Mouse (Mus musculus) intestine, embryonic 14.5 days (tissue): Measurements from ENCODE around the gene Atp5g3. TPM values are rescaled to one million over a fixed set of nuclear protein-coding genes. Genes with fewer than 3 reads are reported as not detected.

Source experiments
- ATAC-seq: fragments of 200-750 bp; cut with Nextera tagmentation; replicated peaks from 2 replicates; pipeline ENCODE4 v1.8.0; 2017; ENCODE audit warnings: low read depth, moderate number of reproducible peaks, moderate TSS enrichment, moderate library complexity; ENCODE audit not compliant: low FRiP score, low TSS enrichment
- DNase-seq: peaks from one replicate; pipeline ENCODE4 v3.0.0-alpha.2; 2018; ENCODE audit warnings: low spot score
- H3K27ac ChIP-seq: fragments of 300-500 bp; sonication (generic); 2 replicates; pipeline ENCODE4 v1.5.1; 2014; ENCODE audit warnings: low read depth, mild to moderate bottlenecking, control low read depth
- H3K27me3 ChIP-seq: fragments of 300-500 bp; sonication (generic); replicated peaks from 2 replicates; pipeline ENCODE4 v1.6.1; 2014; ENCODE audit warnings: low read length, control low read depth; ENCODE audit not compliant: control insufficient read depth, insufficient read depth
- H3K36me3 ChIP-seq: fragments of 300-500 bp; sonication (generic); 2 replicates; pipeline ENCODE4 v1.6.1; 2014; ENCODE audit warnings: low read length, control low read depth; ENCODE audit not compliant: control insufficient read depth, insufficient read depth
- H3K4me1 ChIP-seq: fragments of 300-500 bp; sonication (generic); replicated peaks from 2 replicates; pipeline ENCODE4 v1.6.1; 2014; ENCODE audit warnings: low read length, control low read depth, mixed read lengths; ENCODE audit not compliant: control insufficient read depth, insufficient read depth
- H3K4me2 ChIP-seq: fragments of 300-500 bp; sonication (generic); 2 replicates; pipeline ENCODE4 v1.6.1; 2014; ENCODE audit warnings: low read length
- H3K4me3 ChIP-seq: fragments of 300-500 bp; sonication (generic); 2 replicates; pipeline ENCODE4 v1.5.1; 2014; ENCODE audit warnings: low read depth, low read length, control low read depth, mixed read lengths
- H3K9ac ChIP-seq: fragments of 300-500 bp; sonication (generic); 2 replicates; pipeline ENCODE4 v1.6.1; 2014; ENCODE audit warnings: mild to moderate bottlenecking, low read length
- H3K9me3 ChIP-seq: fragments of 300-500 bp; sonication (generic); 2 replicates; pipeline ENCODE4 v1.6.1; 2016; ENCODE audit warnings: low read length, control low read depth; ENCODE audit not compliant: control insufficient read depth
- WGBS: fragments of 180-500 bp; shearing (Covaris S2); extraction: QIAGEN DNeasy Blood & Tissue Kit; methylation state at CpG from one replicate; pipeline ENCODE4 v1.1.7; 2014; 5-methylcytosine and 5-hydroxymethylcytosine counted together
- polyA plus RNA-seq: library from polyadenylated mRNA; unstranded; fragments of >200 nt; fragmentation: Nextera tagmentation; extraction: Ambion mirVana; gene quantifications from 2 replicates; pipeline ENCODE4 v1.2.1, GENCODE M21; 2014

Atp5g3 gene
- 1,271 and 1,485 TPM in 2 replicates for polyA plus RNA-seq

DNA sequence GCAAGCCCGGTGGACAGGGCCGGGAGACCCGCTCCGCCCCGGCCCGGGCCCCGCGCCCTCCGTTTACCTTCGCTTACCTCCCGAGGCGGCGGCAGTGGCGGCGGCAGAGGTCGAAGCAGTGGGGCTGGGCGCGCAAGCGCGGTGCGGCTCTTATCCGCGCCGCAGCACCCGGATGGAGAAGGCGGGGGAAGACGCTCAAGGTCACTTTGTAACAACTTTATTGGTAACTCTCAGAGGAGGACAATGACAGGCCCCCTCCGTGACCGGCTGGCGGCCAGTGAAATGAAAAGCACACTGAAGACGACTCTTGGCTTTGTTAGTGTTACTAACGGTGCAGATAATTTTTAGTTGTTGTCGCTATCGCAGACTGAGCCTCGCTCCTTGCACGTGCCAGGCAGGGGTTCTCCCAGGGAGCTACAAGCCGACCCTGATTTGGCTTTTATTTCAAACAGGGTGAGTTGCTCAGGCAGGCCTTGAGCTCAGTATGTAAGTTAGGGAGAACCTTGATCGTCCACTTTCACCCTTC lies at the start of gene Atp5g3:
Gene Atp5g3, minus strand, starts transcription at position 152 of the 526 bp plus-strand sequence.
- DNase-seq (peak; percentile 91), ATAC-seq (peak; percentile 92)
- under 1% methylated on average over 38 of the region's 38 CpGs for WGBS
- peak within 1 kb of the TSS; percentile 82 for H3K4me2 ChIP-seq
- H3K9ac ChIP-seq: peak within 1 kb of the TSS; percentile 97
- peaks cover 7% of the 10 kb centered on the region for H3K4me1 ChIP-seq
- H3K36me3 ChIP-seq: peaks cover 36% of the 10 kb centered on the region
- H3K27me3 ChIP-seq: no peaks in the 10 kb centered on the region
- H3K9me3 ChIP-seq: no peaks in the 10 kb centered on the region
- H3K4me3 ChIP-seq: peak within 1 kb of the TSS; percentile 78
- peak within 1 kb of the TSS; percentile 82 for H3K27ac ChIP-seq

DNA sequence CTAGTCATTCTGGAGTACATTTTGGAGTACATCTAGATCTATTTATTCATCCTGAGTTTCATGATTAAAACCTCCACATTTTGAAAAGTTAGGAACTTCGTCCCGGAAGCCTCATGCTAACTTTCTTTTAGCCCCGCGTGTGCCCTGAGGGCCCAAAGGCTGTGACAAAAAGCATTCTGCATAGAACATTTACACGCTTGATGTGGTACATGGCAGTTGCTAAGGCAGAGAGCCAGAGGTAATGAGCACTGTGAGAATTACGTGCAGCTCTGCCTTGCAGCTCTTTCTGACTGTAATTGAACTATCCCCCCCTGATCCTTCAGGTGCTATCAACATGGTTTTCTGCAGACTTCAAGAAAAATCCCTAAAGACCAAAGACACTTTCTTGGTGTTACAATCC lies 47.2 kb upstream of the Atp5g3 start:
- Histone ChIP-seq H3K27ac (no peak overlapping the region), H3K4me1 (no peaks in the 10 kb centered on the region), H3K9ac (no peak overlapping the region), H3K4me3 (no peak overlapping the region), H3K4me2 (no peak overlapping the region), H3K36me3 (no peaks in the 10 kb centered on the region), H3K9me3 (no peaks in the 10 kb centered on the region), H3K27me3 (no peaks in the 10 kb centered on the region)
- no peak for DNase-seq
- ATAC-seq: no peak
- 93% methylated on average over 6 of the region's 6 CpGs for WGBS

DNA sequence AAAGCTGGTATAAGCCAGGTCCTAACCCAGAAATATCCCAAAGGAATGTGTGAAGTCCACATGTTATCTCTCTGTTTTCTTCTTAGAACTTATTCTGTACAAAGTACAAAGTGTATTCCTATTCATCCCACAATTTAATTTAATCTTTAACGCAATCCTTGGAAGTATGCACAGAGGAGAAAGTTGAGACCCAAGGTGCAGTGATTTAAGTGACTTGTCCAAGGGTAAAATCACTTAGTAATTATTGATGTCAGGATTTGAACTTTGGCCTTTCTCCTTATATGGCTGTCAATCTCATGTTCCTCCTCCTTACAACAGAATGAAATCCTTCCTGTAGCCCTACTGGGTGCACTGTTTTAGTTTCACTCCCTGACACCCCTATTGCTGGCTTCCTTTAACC lies 42.5 kb upstream of the Atp5g3 start:
- Histone ChIP-seq H3K4me1 (no peaks in the 10 kb centered on the region), H3K36me3 (no peaks in the 10 kb centered on the region), H3K27me3 (no peaks in the 10 kb centered on the region), H3K27ac (no peak overlapping the region), H3K4me2 (no peak overlapping the region), H3K9ac (no peak overlapping the region), H3K4me3 (no peak overlapping the region), H3K9me3 (no peaks in the 10 kb centered on the region)
- no peak for ATAC-seq
- no peak for DNase-seq
- whole genome bisulfite sequencing: 91% methylated on average over 1 of the region's 1 CpGs

DNA sequence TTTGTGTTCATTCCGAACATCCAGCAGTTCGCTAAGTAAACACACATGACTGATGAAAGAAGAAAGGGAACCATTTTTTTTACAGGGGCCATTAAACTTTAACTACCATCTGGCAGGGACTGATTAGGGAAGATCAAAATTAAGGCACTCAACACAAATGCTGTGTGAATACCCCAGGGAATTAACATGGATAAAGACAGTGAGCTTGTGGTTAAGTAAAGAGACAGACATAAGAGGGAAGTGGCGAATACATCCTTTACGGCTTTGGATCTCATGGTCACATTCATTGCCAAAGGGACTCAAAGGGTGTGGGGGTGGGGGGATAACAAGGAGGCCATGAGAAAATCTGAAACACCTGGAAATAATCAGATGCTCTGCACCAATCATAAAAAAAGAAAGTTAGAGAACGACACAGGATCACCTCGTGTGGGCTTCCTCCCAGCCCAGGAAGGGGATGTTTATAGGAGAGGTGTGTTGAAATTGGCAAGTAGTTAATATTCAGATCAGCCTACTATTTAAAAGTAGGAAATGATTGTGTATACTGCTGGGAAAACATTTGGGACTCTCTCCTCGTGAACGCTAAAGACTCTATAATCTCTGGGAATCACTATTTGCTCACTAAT lies 41.6 kb upstream of the Atp5g3 start:
- no peak for ATAC-seq
- no peak overlapping the region for H3K27ac ChIP-seq

DNA sequence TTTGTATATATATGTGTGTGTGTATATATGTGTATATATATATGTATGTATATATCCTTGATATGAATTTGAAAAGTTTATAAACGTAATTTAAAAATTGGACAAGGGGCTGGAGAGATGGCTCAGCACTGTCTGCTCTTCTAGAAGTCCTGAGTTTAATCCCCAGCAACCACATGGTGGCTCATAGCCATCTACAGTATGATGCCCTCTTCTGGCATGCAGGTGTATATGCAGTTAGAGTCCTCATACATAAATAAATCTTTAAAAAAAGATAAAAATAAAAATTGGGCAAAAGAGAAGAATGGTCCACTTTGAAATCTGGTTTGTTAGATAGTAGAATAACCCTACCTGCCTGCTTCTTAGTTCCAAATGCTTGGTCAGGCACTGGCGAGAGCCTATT lies 36.2 kb upstream of the Atp5g3 start:
- no peaks in the 10 kb centered on the region for H3K27me3 ChIP-seq
- H3K9ac ChIP-seq: no peak overlapping the region
- ATAC-seq: no peak
- 91% methylated on average over 2 of the region's 2 CpGs for WGBS
- H3K4me3 ChIP-seq: no peak overlapping the region
- no peak overlapping the region for H3K27ac ChIP-seq
- no peaks in the 10 kb centered on the region for H3K9me3 ChIP-seq
- no peak overlapping the region for H3K4me2 ChIP-seq
- DNase-seq: no peak
- no peaks in the 10 kb centered on the region for H3K4me1 ChIP-seq
- no peaks in the 10 kb centered on the region for H3K36me3 ChIP-seq

More for the DNA sequence above, 41.6 kb upstream of the Atp5g3 start:
- no peak overlapping the region for H3K9ac ChIP-seq
- no peaks in the 10 kb centered on the region for H3K9me3 ChIP-seq
- DNase-seq: no peak
- no peak overlapping the region for H3K4me3 ChIP-seq
- no peaks in the 10 kb centered on the region for H3K36me3 ChIP-seq
- H3K4me2 ChIP-seq: no peak overlapping the region
- H3K4me1 ChIP-seq: no peaks in the 10 kb centered on the region
- WGBS: 42% methylated on average over 8 of the region's 8 CpGs
- H3K27me3 ChIP-seq: no peaks in the 10 kb centered on the region

DNA sequence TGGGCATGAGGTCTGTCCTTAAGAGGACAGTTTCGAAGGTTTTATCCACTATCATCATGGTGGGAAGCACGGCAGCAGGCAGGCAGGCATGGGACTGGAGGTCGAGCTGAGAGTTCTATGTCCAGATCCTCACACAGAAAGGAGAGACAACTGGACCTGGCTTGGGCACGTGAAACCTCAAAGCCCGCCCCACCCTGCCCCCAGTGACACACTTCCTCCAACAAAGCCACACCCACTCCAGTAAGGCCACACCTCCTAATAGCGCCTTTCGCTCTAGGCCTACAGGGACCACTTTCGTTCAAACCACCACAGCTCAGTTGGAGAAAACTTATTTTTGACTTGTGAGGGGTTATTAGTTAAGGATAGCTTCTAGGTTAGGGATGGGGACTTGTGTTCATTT lies 32.6 kb upstream of the Atp5g3 start:
- no peaks in the 10 kb centered on the region for H3K36me3 ChIP-seq
- ATAC-seq: no peak
- H3K4me2 ChIP-seq: no peak overlapping the region
- no peaks in the 10 kb centered on the region for H3K4me1 ChIP-seq
- no peaks in the 10 kb centered on the region for H3K27me3 ChIP-seq
- no peak overlapping the region for H3K9ac ChIP-seq
- H3K9me3 ChIP-seq: no peaks in the 10 kb centered on the region
- DNase-seq: no peak
- no peak overlapping the region for H3K4me3 ChIP-seq
- 87% methylated on average over 8 of the region's 8 CpGs for WGBS
- H3K27ac ChIP-seq: no peak overlapping the region

DNA sequence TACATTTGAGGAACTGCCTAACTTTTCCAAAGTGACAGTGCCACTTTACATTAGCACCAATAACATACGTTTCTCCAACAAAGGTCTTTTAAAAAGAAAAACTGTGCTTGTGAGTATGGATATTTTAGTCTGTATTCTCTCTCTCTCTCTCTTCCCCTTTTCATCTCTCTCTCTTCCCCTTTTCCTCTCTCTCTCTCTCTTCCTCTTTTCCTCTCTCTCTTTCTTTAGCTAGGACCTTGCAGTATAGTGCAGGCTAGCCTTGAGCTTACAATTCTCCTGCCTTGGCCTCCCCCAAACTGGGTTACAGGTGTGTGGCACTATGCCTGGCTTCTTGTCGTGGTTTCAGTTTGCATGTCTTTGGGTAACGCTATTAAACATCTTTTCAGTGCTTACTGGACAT lies 31.7 kb upstream of the Atp5g3 start:
- WGBS: 62% methylated on average over 3 of the region's 3 CpGs
- DNase-seq (no peak), ATAC-seq (no peak)
- H3K36me3 ChIP-seq: no peaks in the 10 kb centered on the region
- no peak overlapping the region for H3K4me2 ChIP-seq
- H3K4me3 ChIP-seq: no peak overlapping the region
- H3K27ac ChIP-seq: no peak overlapping the region
- no peaks in the 10 kb centered on the region for H3K4me1 ChIP-seq
- H3K9me3 ChIP-seq: no peaks in the 10 kb centered on the region
- no peak overlapping the region for H3K9ac ChIP-seq
- H3K27me3 ChIP-seq: no peaks in the 10 kb centered on the region

DNA sequence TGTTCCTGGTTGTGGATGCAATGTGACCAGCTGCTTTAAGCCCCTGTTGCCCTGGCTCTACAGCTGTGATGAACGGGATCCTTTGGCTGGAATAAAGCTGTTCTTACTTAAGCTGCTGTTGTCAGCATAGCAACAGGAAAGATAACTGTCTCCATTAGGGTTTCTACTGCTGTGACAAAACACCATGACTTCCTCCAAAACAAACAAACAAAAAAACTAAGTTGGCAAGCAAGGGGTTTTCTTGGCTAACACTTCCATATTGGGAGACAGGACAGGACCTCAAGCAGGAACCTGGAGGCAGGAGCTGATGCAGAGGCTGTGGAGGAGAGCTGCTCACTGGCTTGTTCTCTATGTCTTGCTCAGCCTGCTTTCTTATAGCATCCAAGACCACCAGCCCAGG lies 30.2 kb upstream of the Atp5g3 start:
- H3K4me2 ChIP-seq: no peak overlapping the region
- ATAC-seq (no peak), DNase-seq (no peak)
- H3K4me1 ChIP-seq: no peaks in the 10 kb centered on the region
- 59% methylated on average over 1 of the region's 1 CpGs for WGBS
- H3K9ac ChIP-seq: no peak overlapping the region
- no peak overlapping the region for H3K27ac ChIP-seq
- no peaks in the 10 kb centered on the region for H3K27me3 ChIP-seq
- no peak overlapping the region for H3K4me3 ChIP-seq
- no peaks in the 10 kb centered on the region for H3K9me3 ChIP-seq
- no peaks in the 10 kb centered on the region for H3K36me3 ChIP-seq

DNA sequence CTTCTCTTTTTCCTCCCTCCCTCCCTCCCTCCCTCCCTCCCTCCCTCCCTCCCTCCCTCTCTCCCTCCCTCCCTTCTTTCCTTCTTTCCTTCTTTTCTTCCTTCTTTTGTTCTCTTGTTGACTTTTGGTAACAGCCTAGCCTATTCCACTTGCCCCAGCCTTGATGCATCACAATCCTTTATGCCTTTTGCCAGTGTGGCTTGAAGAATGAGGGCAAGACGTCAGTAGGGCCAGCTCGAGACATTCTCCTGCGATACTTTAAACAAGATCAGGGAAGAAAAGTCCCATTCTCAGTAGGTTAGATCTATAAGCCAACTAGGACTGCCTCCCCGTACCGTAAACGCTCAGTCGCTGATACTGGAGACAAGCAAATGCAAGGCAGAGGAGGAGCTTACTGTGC lies 29.3 kb upstream of the Atp5g3 start:
- ATAC-seq: no peak

More for the DNA sequence above, 29.3 kb upstream of the Atp5g3 start:
- Histone ChIP-seq H3K4me3 (no peak overlapping the region), H3K4me1 (no peaks in the 10 kb centered on the region), H3K9ac (no peak overlapping the region), H3K27me3 (no peaks in the 10 kb centered on the region), H3K36me3 (no peaks in the 10 kb centered on the region), H3K4me2 (no peak overlapping the region), H3K9me3 (no peaks in the 10 kb centered on the region), H3K27ac (no peak overlapping the region)
- 73% methylated on average over 7 of the region's 7 CpGs for WGBS
- no peak for DNase-seq
